Mouse (Mus musculus) thymus, postnatal 36 days (tissue): ENCODE measurements around the gene Cdk10.
"Not testable (repeated sequence)": the region's sequence is repeated elsewhere in the genome, so short reads cannot be mapped to it uniquely, and the experiment has no call there.

Experiments
- DNase-seq, 2 experiments: peaks; one replicate each; pipeline ENCODE4 v3.0.0; 2022; ENCODE audit warnings: mixed read lengths in 2 of 2

Cdk10 gene

GRCm38 (mm10) chr8:123224278-123225266 lies at the start of gene Cdk10:
Gene Cdk10, plus strand, starts transcription at chr8:123224842.
- DNase-seq = peak; percentile 87 to 89

- DNase-seq = no peak
These were observed 43.3 kb upstream of the Cdk10 start for GRCm38 (mm10) chr8:123181391-123181790.

GRCm38 (mm10) chr8:123185566-123186409 lies 38.9 kb upstream of the Cdk10 start, which contains the start of gene Dpep1:
Gene Dpep1, plus strand, starts transcription at chr8:123186242.
- DNase-seq = no peak

- no peak for DNase-seq
These were observed 36.6 kb upstream of the Cdk10 start for GRCm38 (mm10) chr8:123188006-123188405.

- no peak for DNase-seq
These were observed 35.8 kb upstream of the Cdk10 start for GRCm38 (mm10) chr8:123188841-123189240.

- peak; percentile 41 to 49 for DNase-seq
These were observed 34.0 kb upstream of the Cdk10 start for GRCm38 (mm10) chr8:123190678-123191077.

GRCm38 (mm10) chr8:123191908-123192307 lies 32.7 kb upstream of the Cdk10 start:
- no peak for DNase-seq

- no peak for DNase-seq
These were observed 30.9 kb upstream of the Cdk10 start for GRCm38 (mm10) chr8:123193771-123194170.

- DNase-seq = not testable (repeated sequence)
These were observed 27.6 kb upstream of the Cdk10 start for GRCm38 (mm10) chr8:123197016-123197415.

- DNase-seq = no peak
These were observed 24.8 kb upstream of the Cdk10 start for GRCm38 (mm10) chr8:123199864-123200263.

- peak; percentile 39 to 59 for DNase-seq
These were observed 22.4 kb upstream of the Cdk10 start for GRCm38 (mm10) chr8:123202288-123202687.

GRCm38 (mm10) chr8:123203571-123203970 lies 21.1 kb upstream of the Cdk10 start:
- DNase-seq = no peak

GRCm38 (mm10) chr8:123211876-123212275 lies 12.8 kb upstream of the Cdk10 start:
- no peak for DNase-seq

- DNase-seq = peak; percentile 85 to 86
These were observed 12.1 kb upstream of the Cdk10 start, which contains the start of the genes Chmp1a and Spata33 for GRCm38 (mm10) chr8:123212321-123213117. Gene Chmp1a, minus strand, starts transcription at chr8:123212763. Gene Spata33, plus strand, starts transcription at chr8:123212832.

GRCm38 (mm10) chr8:123213118-123213772 lies 11.4 kb upstream of the Cdk10 start:
- DNase-seq = no peak

GRCm38 (mm10) chr8:123215430-123215829 lies 9.2 kb upstream of the Cdk10 start:
- DNase-seq = no peak

- DNase-seq = no peak
These were observed 3.7 kb upstream of the Cdk10 start for GRCm38 (mm10) chr8:123220917-123221316.

GRCm38 (mm10) chr8:123228416-123228815 lies 3.8 kb downstream of the Cdk10 start:
- DNase-seq = no peak

- DNase-seq = not testable (repeated sequence)
These were observed 5.7 kb downstream of the Cdk10 start for GRCm38 (mm10) chr8:123230326-123230725.

- no peak for DNase-seq
These were observed 7.1 kb downstream of the Cdk10 start for GRCm38 (mm10) chr8:123231742-123232141.

GRCm38 (mm10) chr8:123232553-123232952 lies 7.9 kb downstream of the Cdk10 start:
- no peak for DNase-seq

GRCm38 (mm10) chr8:123233300-123233699 lies 8.7 kb downstream of the Cdk10 start:
- no peak for DNase-seq
